ENCODE assay signal across 9 mouse cellular contexts in the genomic region with DNA sequence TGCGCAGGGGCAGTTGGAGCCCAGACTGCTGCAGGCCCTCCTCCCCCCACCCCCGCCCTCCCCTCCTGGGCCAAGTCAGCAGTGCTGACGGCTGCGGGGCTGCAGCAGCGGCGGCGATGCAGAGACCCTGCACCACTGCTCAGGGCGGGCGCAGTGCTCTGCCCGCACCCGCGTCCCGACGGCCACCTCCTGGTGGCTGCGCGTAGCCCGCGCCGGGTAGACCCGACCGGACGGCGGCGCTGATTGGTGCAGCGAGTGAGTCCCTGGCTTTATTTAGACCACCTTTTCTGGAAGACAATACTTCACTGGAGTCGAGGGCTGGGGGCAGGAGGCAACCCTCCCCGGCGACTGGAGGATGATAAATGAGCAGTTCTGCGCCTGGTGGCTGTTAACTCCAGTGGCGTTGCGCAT. TPM values are rescaled to one million over a fixed set of nuclear protein-coding genes. Genes with fewer than 3 reads are reported as not detected.
DNase-seq lines count a peak whose midpoint lies in the region; ATAC-seq and TF ChIP-seq lines count a peak whose summit lies in the region.
"Had no signal": no experiment of that assay in that cellular context is flagged by ENCODE, and none has a peak within 500 bp of the region (broad histone marks: within the 10 kb centered on the region; RNA-seq: fewer than 3 reads in every experiment).

No protein-coding gene starts in this region.

- no peak for ATAC-seq in cerebellum, adult (ENCODE audit: insufficient number of reproducible peaks, low FRiP score, low TSS enrichment)
- ATAC-seq in forebrain, embryonic 13.5 days, result no peak; the same call in 1 of the 2 replicates
- ATAC-seq in limb, embryonic 12.5 days (ENCODE audit: insufficient number of reproducible peaks, insufficient read depth, low FRiP score, low TSS enrichment, low read depth), result 0 out of 2 replicates have a peak, but pooled peaks have one; percentile 44
- peak; percentile 36; the same call in 1 of the 2 replicates for ATAC-seq in stomach, postnatal 0 days (ENCODE audit: low FRiP score, low TSS enrichment)

- no peak for TF ChIP-seq CTCF in cerebellum, adult 2 months (IDR thresholded peaks at IDR 0.05; ENCODE audit: borderline replicate concordance, insufficient read depth, low read depth, low read length)
- TF ChIP-seq CTCF in stomach, postnatal 0 days (IDR thresholded peaks at IDR 0.05; ENCODE audit: low read depth), result peak; percentile 37

- in situ Hi-C loops in ES-E14 (cut with MboI; ENCODE audit: low sequenced_read_pairs in 2 of 2, unreplicated experiment in 2 of 2), result no loop called here

- peak; percentile 41 to 55 for DNase-seq in cerebellum, adult 2 months
- no peak for DNase-seq in ES-E14 (ENCODE audit: low read depth, low spot score)
- DNase-seq in stomach, postnatal 0 days (ENCODE audit: low spot score), result no peak
- DNase-seq in frontal cortex, postnatal 10 days (ENCODE audit: low spot score in 2 of 2), result no peak
- DNase-seq in natural killer cell, adult 2 months (ENCODE audit: low spot score in 2 of 2), result no peak

- H3K4me3 ChIP-seq in cerebellum, adult 2 months (replicated peaks; ENCODE audit: insufficient read depth, low read depth, low read length), result peak overlapping the region; percentile 55
- H3K4me3 ChIP-seq in ES-E14 (ENCODE audit: insufficient read depth in 1 of 2, low read depth in 1 of 2, low read length in 2 of 2, poor library complexity in 1 of 2, severe bottlenecking in 1 of 2), result peak overlapping the region; percentile 10 to 56; a peak in 2 of 4 replicates
- H3K4me3 ChIP-seq in forebrain, embryonic 13.5 days, result peak overlapping the region; percentile 25
- peak overlapping the region; percentile 38 for H3K4me3 ChIP-seq in limb, embryonic 12.5 days (replicated peaks)
- H3K4me3 ChIP-seq in stomach, postnatal 0 days (ENCODE audit: low read depth, low read length), result peak overlapping the region; percentile 20
- H3K4me3 ChIP-seq: myocyte had no signal

- 16% methylated on average over 31 of the region's 31 CpGs for WGBS in cerebellum, adult 2 months
- 1% methylated on average over 27 of the region's 31 CpGs for WGBS in forebrain, embryonic 13.5 days
- under 1% methylated on average over 31 of the region's 31 CpGs for WGBS in limb, embryonic 12.5 days
- 5% methylated on average over 19 of the region's 31 CpGs for WGBS in stomach, postnatal 0 days

- H3K9ac ChIP-seq in ES-E14 (ENCODE audit: insufficient read depth, low read depth, low read length, poor library complexity, severe bottlenecking), result peak overlapping the region; percentile 48; the same call in 1 of the 2 replicates
- H3K9ac ChIP-seq in forebrain, embryonic 13.5 days, result 0 out of 2 replicates have a peak overlapping the region, but pooled peaks have one; percentile 16
- peak overlapping the region; percentile 51 for H3K9ac ChIP-seq in limb, embryonic 12.5 days (replicated peaks)
- no peak overlapping the region for H3K9ac ChIP-seq in stomach, postnatal 0 days (ENCODE audit: low read length)

- no peak for TF ChIP-seq POLR2A in cerebellum, adult 2 months (IDR thresholded peaks at IDR 0.05; ENCODE audit: borderline replicate concordance, insufficient read depth, low read length)

- no peaks in the 10 kb centered on the region for H3K27me3 ChIP-seq in cerebellum, adult 2 months (ENCODE audit: control insufficient read depth, insufficient read depth, low read length)
- peaks cover 78% of the 10 kb centered on the region for H3K27me3 ChIP-seq in forebrain, embryonic 13.5 days
- H3K27me3 ChIP-seq in limb, embryonic 12.5 days, result peaks cover 80% of the 10 kb centered on the region
- H3K27me3 ChIP-seq in stomach, postnatal 0 days (ENCODE audit: control insufficient read depth, insufficient read depth, low read length), result peaks cover 8% of the 10 kb centered on the region

- no peak for TF ChIP-seq EP300 in stomach, postnatal 0 days (optimal IDR thresholded peaks at IDR 0.05)

- H3K4me1 ChIP-seq in cerebellum, adult 2 months (ENCODE audit: control insufficient read depth, insufficient read depth, low read length), result peaks cover 18% of the 10 kb centered on the region
- H3K4me1 ChIP-seq in ES-E14 (ENCODE audit: control insufficient read depth in 2 of 2, insufficient read depth in 2 of 2, low read length in 2 of 2, poor library complexity in 1 of 2), result peaks cover 0 to 6% of the 10 kb centered on the region in 2 experiments; a peak in 2 of 4 replicates
- H3K4me1 ChIP-seq in forebrain, embryonic 13.5 days, result peaks cover 31% of the 10 kb centered on the region
- H3K4me1 ChIP-seq in limb, embryonic 12.5 days (replicated peaks), result peaks cover 35% of the 10 kb centered on the region
- 0 out of 2 replicates have a peak, but pooled peaks cover 3% of the 10 kb centered on the region for H3K4me1 ChIP-seq in stomach, postnatal 0 days (replicated peaks; ENCODE audit: control insufficient read depth, insufficient read depth)

- peak overlapping the region; percentile 27; the same call in 1 of the 2 replicates for H3K27ac ChIP-seq in cerebellum, adult 2 months (ENCODE audit: insufficient read depth, low read length)
- no peak overlapping the region for H3K27ac ChIP-seq in ES-E14 (ENCODE audit: insufficient read depth, low read depth, low read length, poor library complexity, severe bottlenecking)
- H3K27ac ChIP-seq in forebrain, embryonic 13.5 days, result no peak overlapping the region
- H3K27ac ChIP-seq in limb, embryonic 12.5 days, result no peak overlapping the region
- H3K27ac ChIP-seq in stomach, postnatal 0 days (replicated peaks), result no peak overlapping the region

- H3K36me3 ChIP-seq in ES-E14 (ENCODE audit: control insufficient read depth, insufficient read depth, low read length, poor library complexity, severe bottlenecking), result no peaks in the 10 kb centered on the region
- no peaks in the 10 kb centered on the region for H3K36me3 ChIP-seq in forebrain, embryonic 13.5 days (ENCODE audit: poor library complexity, severe bottlenecking)
- no peaks in the 10 kb centered on the region for H3K36me3 ChIP-seq in limb, embryonic 12.5 days
- H3K36me3 ChIP-seq in stomach, postnatal 0 days (ENCODE audit: control insufficient read depth, insufficient read depth, low read length), result no peaks in the 10 kb centered on the region

- H3K9me3 ChIP-seq in ES-E14 (ENCODE audit: control insufficient read depth, insufficient read depth, low read depth, low read length), result no peaks in the 10 kb centered on the region
- no peaks in the 10 kb centered on the region for H3K9me3 ChIP-seq in forebrain, embryonic 13.5 days (replicated peaks)
- no peaks in the 10 kb centered on the region for H3K9me3 ChIP-seq in limb, embryonic 12.5 days
- H3K9me3 ChIP-seq in stomach, postnatal 0 days (ENCODE audit: control insufficient read depth, low read length), result no peaks in the 10 kb centered on the region

- H3K4me2 ChIP-seq in forebrain, embryonic 13.5 days, result peak overlapping the region; percentile 43
- H3K4me2 ChIP-seq in limb, embryonic 12.5 days, result peak overlapping the region; percentile 68
- peak overlapping the region; percentile 44 for H3K4me2 ChIP-seq in stomach, postnatal 0 days (replicated peaks; ENCODE audit: low read depth)

TF ChIP-seq in ES-E14, 5 proteins besides CTCF, POLR2A, EP300 and RAD21:
- TF ChIP-seq HCFC1 (IDR thresholded peaks at IDR 0.05; ENCODE audit: borderline replicate concordance, insufficient read depth, low read length), result no peak
- TF ChIP-seq ZC3H11A (IDR thresholded peaks at IDR 0.05; ENCODE audit: borderline replicate concordance, low read depth, low read length), result no peak
- TF ChIP-seq ZNF384 (IDR thresholded peaks at IDR 0.05; ENCODE audit: low read depth, low read length), result no peak
- TF ChIP-seq CHD2 (IDR thresholded peaks at IDR 0.05; ENCODE audit: low read depth, low read length), result no peak
- TF ChIP-seq MAFK (IDR thresholded peaks at IDR 0.05; ENCODE audit: insufficient read depth, low read depth, low read length), result no peak

RNA-seq across cellular contexts. Expression of gene H6pd, which starts 24.4 kb away (rescaled TPM):
- 11.6 and 14.1 TPM in 2 replicates for polyA plus RNA-seq in cerebellum, adult 2 months (2012; rRNA removed)
- total RNA-seq in ES-E14 (2012; rRNA removed), result 17.6 and 19.0 TPM in 2 replicates
- polyA plus RNA-seq in forebrain, embryonic 13.5 days (2015; fragmentation: Nextera tagmentation; extraction: Ambion mirVana), result 0.98 and 1.4 TPM in 2 replicates
- polyA plus RNA-seq in limb, embryonic 12.5 days (2016; fragmentation: Nextera tagmentation; extraction: Ambion mirVana), result 7.0 and 10.0 TPM in 2 replicates
- polyA plus RNA-seq in stomach, postnatal 0 days (2015; fragmentation: Nextera tagmentation; extraction: Ambion mirVana), result 11.8 and 12.3 TPM in 2 replicates

RNA-seq across cellular contexts. Expression of gene Gpr157, which starts 53.9 kb away (rescaled TPM):
- polyA plus RNA-seq in cerebellum, adult 2 months (2012; rRNA removed), result 2.9 and 3.1 TPM in 2 replicates
- 0.58 and 0.71 TPM in 2 replicates for total RNA-seq in ES-E14 (2012; rRNA removed)
- polyA plus RNA-seq in forebrain, embryonic 13.5 days (2015; fragmentation: Nextera tagmentation; extraction: Ambion mirVana), result 0.08 and 0.19 TPM in 2 replicates
- 0.79 and 1.0 TPM in 2 replicates for polyA plus RNA-seq in limb, embryonic 12.5 days (2016; fragmentation: Nextera tagmentation; extraction: Ambion mirVana)
- polyA plus RNA-seq in stomach, postnatal 0 days (2015; fragmentation: Nextera tagmentation; extraction: Ambion mirVana), result 0.55 and 0.75 TPM in 2 replicates

Comparison
In these comparisons a context has a peak if more than half of its experiments do, and no peak if none do; other contexts are left out.
1. DNase-seq: peak in cerebellum, adult 2 months (2 of 2); none in ES-E14 (single experiment), stomach, postnatal 0 days (single experiment), frontal cortex, postnatal 10 days (0 of 2) and natural killer cell, adult 2 months (0 of 2).
2. ATAC-seq: peak in limb, embryonic 12.5 days (single experiment) and stomach, postnatal 0 days (single experiment); none in cerebellum, adult (single experiment) and forebrain, embryonic 13.5 days (single experiment).
3. Peak in every context shown above with its lines, with median percentiles within 50 percentile points of each other: H3K4me3 ChIP-seq and H3K4me2 ChIP-seq.